Mouse (Mus musculus) forebrain, embryonic 12.5 days (tissue): ENCODE measurements at regions not wholly inside any gene's neighbourhood (a gene's known extent, or its start where the extent isn't known, plus 50 kb on each side); places are given as distances from the start of the nearest gene placed in this dataset.

ENCODE experiments used
- ATAC-seq: fragments of 200-750 bp; cut with Nextera tagmentation; 2 replicates; pipeline ENCODE4 v1.8.0; 2017; ENCODE audit warnings: moderate TSS enrichment; ENCODE audit not compliant: low FRiP score
- H3K27ac ChIP-seq: fragments of 300-500 bp; sonication (generic); 2 replicates; pipeline ENCODE4 v1.5.1; 2016; ENCODE audit warnings: mild to moderate bottlenecking
- H3K27me3 ChIP-seq: fragments of 300-500 bp; sonication (generic); 2 replicates; pipeline ENCODE4 v1.6.1; 2016; ENCODE audit warnings: mild to moderate bottlenecking
- H3K36me3 ChIP-seq: fragments of 300-500 bp; sonication (generic); replicated peaks from 2 replicates; pipeline ENCODE4 v1.6.1; 2016; ENCODE audit warnings: mild to moderate bottlenecking
- H3K4me1 ChIP-seq: fragments of 300-500 bp; sonication (generic); 2 replicates; pipeline ENCODE4 v1.6.1; 2016
- H3K4me2 ChIP-seq: fragments of 300-500 bp; sonication (generic); 2 replicates; pipeline ENCODE4 v1.6.1; 2016; ENCODE audit warnings: mild to moderate bottlenecking, moderate library complexity
- H3K4me3 ChIP-seq: fragments of 300-500 bp; sonication (generic); replicated peaks from 2 replicates; pipeline ENCODE4 v1.5.1; 2016; ENCODE audit warnings: mild to moderate bottlenecking
- H3K9ac ChIP-seq: fragments of 300-500 bp; sonication (generic); 2 replicates; pipeline ENCODE4 v1.6.1; 2016; ENCODE audit warnings: mild to moderate bottlenecking
- H3K9me3 ChIP-seq: fragments of 300-500 bp; sonication (generic); 2 replicates; pipeline ENCODE4 v1.6.1; 2016
- WGBS: fragments of 180-500 bp; shearing (Covaris S2); methylation state at CpG from one replicate; pipeline ENCODE4 v1.1.7; 2016; 5-methylcytosine and 5-hydroxymethylcytosine counted together

GRCm38 (mm10) chr14:100429662-100430061, 145.2 kb upstream of the Klf12 start:
- 92% methylated on average over 4 of the region's 4 CpGs for WGBS
- Histone ChIP-seq H3K4me1 (no peaks in the 10 kb centered on the region), H3K9me3 (no peaks in the 10 kb centered on the region)

GRCm38 (mm10) chr14:100426399-100426798, 141.9 kb upstream of the Klf12 start:
- Histone ChIP-seq H3K4me3 (no peak overlapping the region), H3K9ac (no peak overlapping the region), H3K9me3 (no peaks in the 10 kb centered on the region), H3K27ac (no peak overlapping the region), H3K27me3 (no peaks in the 10 kb centered on the region), H3K4me1 (no peaks in the 10 kb centered on the region), H3K36me3 (no peaks in the 10 kb centered on the region), H3K4me2 (no peak overlapping the region)
- ATAC-seq = no peak
- 93% methylated on average over 7 of the region's 7 CpGs for WGBS

More at GRCm38 (mm10) chr14:100429662-100430061, 145.2 kb upstream of the Klf12 start:
- H3K9ac ChIP-seq = no peak overlapping the region
- ATAC-seq = no peak
- H3K27ac ChIP-seq = no peak overlapping the region
- no peak overlapping the region for H3K4me2 ChIP-seq
- H3K4me3 ChIP-seq = no peak overlapping the region
- no peaks in the 10 kb centered on the region for H3K27me3 ChIP-seq
- H3K36me3 ChIP-seq = no peaks in the 10 kb centered on the region

GRCm38 (mm10) chr14:100423790-100424189, 139.3 kb upstream of the Klf12 start:
- H3K9me3 ChIP-seq = no peaks in the 10 kb centered on the region
- ATAC-seq = no peak
- no peaks in the 10 kb centered on the region for H3K4me1 ChIP-seq
- H3K9ac ChIP-seq = no peak overlapping the region
- no peak overlapping the region for H3K4me3 ChIP-seq
- no peak overlapping the region for H3K4me2 ChIP-seq
- H3K36me3 ChIP-seq = no peaks in the 10 kb centered on the region
- H3K27ac ChIP-seq = no peak overlapping the region
- no peaks in the 10 kb centered on the region for H3K27me3 ChIP-seq
- WGBS = 69% methylated on average over 4 of the region's 4 CpGs

GRCm38 (mm10) chr14:100421666-100422065, 137.2 kb upstream of the Klf12 start:
- no peak overlapping the region for H3K27ac ChIP-seq
- H3K36me3 ChIP-seq = no peaks in the 10 kb centered on the region
- H3K4me1 ChIP-seq = no peaks in the 10 kb centered on the region
- 89% methylated on average over 4 of the region's 4 CpGs for WGBS
- ATAC-seq = no peak
- no peaks in the 10 kb centered on the region for H3K9me3 ChIP-seq
- no peaks in the 10 kb centered on the region for H3K27me3 ChIP-seq
- H3K4me2 ChIP-seq = no peak overlapping the region
- H3K4me3 ChIP-seq = no peak overlapping the region
- H3K9ac ChIP-seq = no peak overlapping the region

DNA sequence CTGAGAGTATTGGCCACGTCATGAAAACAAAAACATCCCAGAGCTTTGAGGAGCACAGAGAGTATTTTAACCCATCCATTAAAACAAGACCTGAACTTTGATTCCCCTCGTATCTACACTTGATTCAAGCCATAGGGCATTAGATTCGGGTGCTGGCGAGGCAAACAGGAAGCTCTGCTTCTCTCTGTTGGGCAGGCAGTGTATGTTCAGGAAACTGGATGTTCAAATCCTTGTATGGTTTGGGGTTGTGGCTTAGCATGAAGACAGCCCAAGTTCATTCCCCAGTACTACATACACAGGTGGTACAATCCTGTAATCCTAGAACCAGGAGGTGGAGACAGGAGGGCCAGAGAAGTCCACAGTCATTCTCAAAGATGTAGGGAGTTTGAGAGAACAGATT, 130.6 kb upstream of the Klf12 start:
- H3K9ac ChIP-seq = no peak overlapping the region
- no peaks in the 10 kb centered on the region for H3K9me3 ChIP-seq
- H3K36me3 ChIP-seq = no peaks in the 10 kb centered on the region
- H3K4me3 ChIP-seq = no peak overlapping the region
- H3K27me3 ChIP-seq = no peaks in the 10 kb centered on the region
- H3K4me2 ChIP-seq = no peak overlapping the region
- no peak overlapping the region for H3K27ac ChIP-seq
- H3K4me1 ChIP-seq = no peaks in the 10 kb centered on the region
- ATAC-seq = no peak
- 77% methylated on average over 4 of the region's 4 CpGs for WGBS

DNA sequence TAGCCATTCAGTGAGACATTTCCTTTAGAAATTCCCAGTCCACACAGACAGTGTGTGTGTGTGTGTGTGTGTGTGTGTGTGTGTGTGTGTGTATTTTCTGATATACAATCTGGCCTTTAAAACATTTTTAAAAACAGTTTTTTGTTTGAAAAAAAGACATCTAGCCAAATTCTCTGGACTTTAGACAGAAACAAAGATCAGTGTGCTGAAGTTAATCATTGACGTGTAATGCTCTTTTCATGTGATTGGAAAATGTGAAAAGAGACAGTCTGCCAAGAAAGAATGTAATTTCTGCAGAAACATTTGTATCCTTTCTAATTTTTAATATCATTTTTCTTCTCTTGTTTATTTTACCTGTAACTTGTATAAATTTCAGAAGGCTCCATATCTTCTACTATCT, 127.7 kb upstream of the Klf12 start:
- H3K9ac ChIP-seq = no peak overlapping the region
- no peaks in the 10 kb centered on the region for H3K9me3 ChIP-seq
- H3K4me2 ChIP-seq = no peak overlapping the region
- no peaks in the 10 kb centered on the region for H3K27me3 ChIP-seq
- no peaks in the 10 kb centered on the region for H3K4me1 ChIP-seq
- no peaks in the 10 kb centered on the region for H3K36me3 ChIP-seq
- WGBS = 87% methylated on average over 1 of the region's 1 CpGs
- ATAC-seq = no peak
- H3K4me3 ChIP-seq = no peak overlapping the region
- H3K27ac ChIP-seq = no peak overlapping the region

- no peak for ATAC-seq
- no peak overlapping the region for H3K27ac ChIP-seq
- no peak overlapping the region for H3K9ac ChIP-seq
- H3K27me3 ChIP-seq = no peaks in the 10 kb centered on the region
- 93% methylated on average over 5 of the region's 5 CpGs for WGBS
- no peak overlapping the region for H3K4me3 ChIP-seq
- H3K36me3 ChIP-seq = no peaks in the 10 kb centered on the region
- no peaks in the 10 kb centered on the region for H3K4me1 ChIP-seq
- H3K4me2 ChIP-seq = no peak overlapping the region
- H3K9me3 ChIP-seq = no peaks in the 10 kb centered on the region
Measured at GRCm38 (mm10) chr14:100397191-100397590, 112.7 kb upstream of the Klf12 start.

DNA sequence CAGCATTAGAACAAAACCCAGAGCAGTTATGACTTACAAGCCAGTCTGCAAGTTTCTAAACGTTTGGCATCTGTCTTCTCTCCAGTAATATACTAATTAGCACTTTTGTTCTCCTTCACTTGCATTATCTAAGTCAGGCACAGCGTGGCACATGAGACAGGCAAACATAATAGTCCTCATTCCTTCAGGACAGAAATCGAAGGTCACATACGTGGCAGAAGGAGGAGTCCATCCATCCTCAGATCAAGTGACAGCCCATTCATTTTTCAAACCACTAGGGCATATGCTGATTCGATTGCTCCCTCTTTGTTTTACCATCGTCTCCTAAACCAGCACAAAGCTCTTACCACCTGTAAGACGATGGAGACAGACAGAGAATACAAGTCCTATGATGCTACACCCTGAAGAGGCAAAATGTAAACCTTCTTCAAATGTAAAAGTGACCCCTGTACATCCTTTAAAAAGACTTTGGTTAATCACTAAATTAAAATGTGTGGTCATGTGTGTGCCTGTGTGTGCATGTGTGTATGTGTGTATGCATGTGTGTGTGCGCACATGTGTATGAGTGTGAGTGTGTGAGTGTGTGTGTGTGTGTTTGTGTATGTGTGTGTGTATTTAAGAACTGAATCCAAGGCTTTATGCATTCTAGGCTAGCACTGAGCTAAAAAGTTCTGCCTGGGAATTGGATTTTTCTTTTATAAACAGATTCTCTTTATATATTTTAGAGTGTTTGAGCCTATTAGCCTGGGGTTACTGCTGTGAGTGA, 90.9 kb upstream of the Klf12 start:
- Histone ChIP-seq H3K27ac (peak overlapping the region; percentile 70), H3K9me3 (no peaks in the 10 kb centered on the region), H3K4me1 (peaks cover 12% of the 10 kb centered on the region), H3K27me3 (peaks cover 7% of the 10 kb centered on the region; the same call in 1 of the 2 replicates), H3K4me2 (peak overlapping the region; percentile 41), H3K9ac (no peak overlapping the region), H3K36me3 (no peaks in the 10 kb centered on the region), H3K4me3 (no peak overlapping the region)
- WGBS = 18% methylated on average over 8 of the region's 8 CpGs
- peak; percentile 82 for ATAC-seq

DNA sequence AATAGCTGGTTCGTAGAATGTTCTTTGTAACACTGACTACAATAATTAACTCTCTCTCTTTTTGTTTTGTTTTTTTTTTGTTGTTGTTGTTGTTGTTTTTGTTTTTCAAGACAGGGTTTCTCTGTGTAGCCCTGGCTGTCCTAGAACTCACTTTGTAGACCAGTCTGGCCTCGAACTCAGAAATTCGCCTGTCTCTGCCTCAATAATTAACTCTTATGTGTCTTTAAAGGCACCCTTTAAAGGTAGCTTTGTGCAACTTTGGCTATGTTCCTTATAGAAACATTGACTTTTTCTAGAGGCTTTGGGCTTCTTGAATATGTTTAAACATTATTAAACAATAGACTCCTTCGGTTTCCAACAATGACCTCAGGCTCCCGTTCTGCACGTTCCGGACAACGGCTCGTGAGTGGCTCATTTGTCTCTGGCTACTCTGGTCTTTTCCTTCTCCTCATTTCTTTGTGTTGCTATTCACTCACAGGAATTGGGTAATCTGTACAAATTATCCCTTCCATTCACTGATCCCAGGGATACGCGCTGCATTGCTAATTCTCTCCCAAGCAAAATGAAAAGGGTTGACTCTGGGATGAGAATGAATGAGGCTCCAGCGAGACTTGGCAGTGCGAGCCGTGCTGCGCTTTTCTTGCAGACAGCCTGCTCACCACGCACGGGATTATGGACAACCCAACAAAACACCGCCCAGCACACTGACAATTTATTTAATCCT, 90.2 kb upstream of the Klf12 start:
- Histone ChIP-seq H3K9ac (no peak overlapping the region), H3K27ac (peak overlapping the region; percentile 70)
- 17% methylated on average over 18 of the region's 18 CpGs for WGBS

DNA sequence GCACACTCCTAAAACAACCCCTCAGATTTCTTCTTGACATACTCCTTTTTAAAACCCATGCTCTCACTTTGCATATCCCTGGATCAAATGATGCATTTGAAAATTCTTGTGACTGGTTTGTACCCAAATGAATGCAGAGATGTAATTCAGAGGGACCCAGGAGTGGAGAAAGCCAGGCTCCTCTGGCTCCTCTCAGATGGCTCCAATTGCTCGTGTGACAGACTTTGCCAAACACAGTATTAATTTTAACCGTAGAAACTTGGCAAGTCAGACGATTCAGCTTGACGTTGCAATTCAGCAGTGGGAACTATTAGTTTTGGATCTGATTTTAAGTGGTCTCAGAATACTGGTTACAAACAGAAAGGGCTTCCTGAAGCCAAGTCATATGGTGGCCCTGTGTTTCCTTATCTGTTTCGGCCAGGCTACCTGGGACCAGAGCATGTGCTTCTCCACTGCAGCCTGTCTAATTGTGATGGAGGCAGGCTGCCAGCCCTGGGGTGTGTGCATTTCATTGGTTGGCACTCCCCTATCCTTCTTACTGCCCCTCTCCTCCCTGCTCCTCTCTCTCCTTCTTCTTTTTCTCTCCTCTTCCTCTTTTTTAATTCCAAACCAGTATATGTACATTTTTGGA, 81.9 kb upstream of the Klf12 start:
- 88% methylated on average over 5 of the region's 5 CpGs for WGBS
- H3K4me2 ChIP-seq = no peak overlapping the region
- 0 out of 2 replicates have a peak, but pooled peaks cover 2% of the 10 kb centered on the region for H3K27me3 ChIP-seq
- H3K9ac ChIP-seq = no peak overlapping the region
- no peaks in the 10 kb centered on the region for H3K9me3 ChIP-seq
- no peak overlapping the region for H3K4me3 ChIP-seq
- H3K27ac ChIP-seq = no peak overlapping the region
- H3K4me1 ChIP-seq = no peaks in the 10 kb centered on the region; the same call in 1 of the 2 replicates
- ATAC-seq = no peak
- no peaks in the 10 kb centered on the region for H3K36me3 ChIP-seq

More for the DNA sequence above, 90.2 kb upstream of the Klf12 start:
- Histone ChIP-seq H3K9me3 (no peaks in the 10 kb centered on the region), H3K4me3 (no peak overlapping the region), H3K36me3 (no peaks in the 10 kb centered on the region), H3K4me2 (peak overlapping the region; percentile 41), H3K4me1 (peaks cover 12% of the 10 kb centered on the region), H3K27me3 (peaks cover 7% of the 10 kb centered on the region; the same call in 1 of the 2 replicates)
- peak; percentile 93 for ATAC-seq

DNA sequence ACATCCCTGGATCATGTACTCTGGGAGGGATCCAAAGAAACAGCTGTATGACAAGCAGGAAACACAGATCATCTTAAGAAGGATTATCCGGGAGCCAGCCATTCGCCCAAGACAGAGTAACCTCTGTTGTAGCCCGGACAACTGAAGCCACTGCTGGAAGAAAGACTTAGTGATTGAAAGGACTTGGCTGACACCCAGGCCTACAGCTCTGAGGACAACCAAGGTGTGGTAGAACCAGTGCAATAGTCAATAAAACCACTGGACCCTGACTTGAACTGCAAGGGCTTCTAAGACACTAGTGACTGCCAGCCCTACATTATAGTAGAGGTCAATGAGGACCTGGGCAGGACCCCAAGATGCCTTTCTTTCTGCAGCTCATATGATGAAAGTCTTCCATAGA, 78.3 kb upstream of the Klf12 start:
- no peaks in the 10 kb centered on the region for H3K9me3 ChIP-seq

GRCm38 (mm10) chr14:100361346-100362029, 77.0 kb upstream of the Klf12 start:
- Histone ChIP-seq H3K9ac (no peak overlapping the region), H3K4me2 (no peak overlapping the region), H3K27ac (no peak overlapping the region), H3K9me3 (no peaks in the 10 kb centered on the region), H3K4me3 (no peak overlapping the region), H3K36me3 (no peaks in the 10 kb centered on the region), H3K4me1 (no peaks in the 10 kb centered on the region; the same call in none of the 2 replicates), H3K27me3 (no peaks in the 10 kb centered on the region)
- WGBS = 29% methylated on average over 1 of the region's 1 CpGs
- ATAC-seq = no peak

More for the DNA sequence above, 78.3 kb upstream of the Klf12 start:
- Histone ChIP-seq H3K4me3 (no peak overlapping the region), H3K4me1 (no peaks in the 10 kb centered on the region; the same call in none of the 2 replicates), H3K27ac (no peak overlapping the region), H3K4me2 (no peak overlapping the region), H3K36me3 (no peaks in the 10 kb centered on the region), H3K9ac (no peak overlapping the region), H3K27me3 (0 out of 2 replicates have a peak, but pooled peaks cover 2% of the 10 kb centered on the region)
- 64% methylated on average over 3 of the region's 3 CpGs for WGBS
- ATAC-seq = no peak
